Mouse (Mus musculus) mouse trophoblast stem cell (cell line): ENCODE measurements at regions not wholly inside any gene's neighbourhood (a gene's known extent, or its start where the extent isn't known, plus 50 kb on each side); places are given as distances from the start of the nearest gene placed in this dataset.

Experiments
- in situ Hi-C, 2 experiments: fragments of 300-500 bp; cut with MseI, MboI; formaldehyde crosslinking; loops; 2 replicates in 1 of 2; 3 replicates in 1 of 2; pipeline ENCODE4 v1.15.1; 2025

GRCm38 (mm10) chr1:193951936-193952335, 581.8 kb upstream of the Camk1g start:
- in situ Hi-C loops = no loop called here

DNA sequence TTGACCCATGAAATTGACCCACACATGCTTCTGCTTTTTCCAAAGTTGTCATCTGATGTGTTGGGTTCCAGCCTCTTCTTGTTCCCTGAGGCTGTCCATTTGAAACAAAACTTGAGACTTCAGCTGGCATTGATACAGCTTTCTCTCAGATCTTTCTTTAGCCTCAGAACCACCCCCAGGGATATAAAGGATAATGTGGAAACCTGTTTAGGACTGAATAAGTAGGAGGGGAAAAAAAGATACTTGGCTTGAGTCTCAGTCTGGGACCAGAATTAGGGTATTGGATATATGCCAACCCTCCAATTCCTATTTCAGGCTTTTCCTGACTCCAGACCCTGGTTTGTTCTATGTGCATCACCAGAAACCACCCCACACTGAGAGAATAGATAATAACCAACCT, 579.7 kb upstream of the Camk1g start:
- in situ Hi-C loops = no loop called here

DNA sequence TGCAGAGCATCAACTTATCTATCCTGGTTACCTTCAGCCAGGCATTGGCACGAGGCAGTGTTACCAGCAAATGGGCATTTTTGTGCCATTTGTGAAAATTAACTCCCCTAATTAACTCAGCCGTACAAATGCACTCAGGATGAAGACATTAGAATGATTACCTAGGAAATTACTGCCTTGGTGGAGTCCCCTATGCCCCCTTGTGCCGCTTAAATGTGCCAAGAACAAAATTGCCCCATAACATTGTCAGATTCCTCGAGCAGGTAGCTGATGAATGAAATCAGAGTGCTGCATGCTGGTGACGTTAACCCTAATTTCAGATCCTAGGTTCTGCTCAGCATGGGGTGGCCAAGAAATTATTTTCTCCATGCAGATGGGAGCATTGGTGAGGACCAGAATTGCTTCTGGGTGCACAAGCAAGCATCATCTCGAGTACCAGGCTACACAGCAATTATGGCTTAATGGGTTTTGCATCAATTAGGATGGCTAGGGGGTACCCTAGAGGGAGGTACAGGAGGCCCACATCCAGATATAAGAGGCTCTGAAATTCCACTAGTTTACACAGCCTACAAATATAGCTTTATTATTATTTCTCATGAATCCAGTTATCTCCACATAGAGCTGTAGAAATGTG, 577.0 kb upstream of the Camk1g start:
- in situ Hi-C loops = no loop called here

- in situ Hi-C loops = no loop called here
These were observed 565.9 kb upstream of the Camk1g start for GRCm38 (mm10) chr1:193935969-193936368.

DNA sequence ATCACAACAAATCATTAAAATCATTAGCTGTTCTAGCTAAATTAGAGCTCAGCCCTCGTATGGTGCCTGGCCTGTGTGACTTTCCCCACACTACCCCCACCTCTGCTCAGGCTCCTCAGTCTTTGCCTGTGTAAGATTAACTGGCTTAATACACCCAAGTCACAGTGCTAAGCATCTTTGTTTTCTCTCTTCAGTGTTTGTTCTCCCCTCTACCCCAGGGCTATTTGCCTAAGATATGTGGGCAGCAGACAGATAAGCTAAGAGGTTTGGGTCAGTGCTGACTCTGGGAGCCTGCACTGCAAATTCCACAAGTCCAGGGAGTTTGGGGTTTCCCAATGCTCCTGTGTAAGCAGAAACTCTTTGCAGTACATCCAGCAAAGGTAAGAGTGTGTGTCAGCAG, 564.2 kb upstream of the Camk1g start:
- in situ Hi-C loops = no loop called here

GRCm38 (mm10) chr1:193931131-193931729, 561.1 kb upstream of the Camk1g start:
- in situ Hi-C loops = no loop called here

GRCm38 (mm10) chr1:193928607-193929006, 558.5 kb upstream of the Camk1g start:
- in situ Hi-C loops = no loop called here

GRCm38 (mm10) chr1:193922756-193923155, 552.7 kb upstream of the Camk1g start:
- in situ Hi-C loops = no loop called here

DNA sequence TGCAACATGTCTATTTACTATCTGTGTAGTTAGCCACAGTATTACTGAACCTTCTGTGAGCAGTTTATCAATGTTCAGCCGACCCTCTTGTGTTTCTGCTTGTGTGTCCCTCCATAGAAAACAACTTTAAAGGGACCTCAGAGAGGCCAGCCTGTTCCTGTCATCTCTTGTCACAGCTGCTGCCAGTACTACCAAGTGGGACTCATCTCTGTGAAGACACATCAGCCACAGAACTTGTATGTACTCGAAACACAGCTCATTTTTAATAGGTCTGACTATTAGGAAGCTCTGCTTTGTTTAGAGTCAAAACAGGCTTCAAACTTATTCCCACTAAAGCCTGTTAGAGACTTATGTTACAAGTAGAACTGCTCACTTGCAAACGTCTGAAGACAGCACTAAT, 549.1 kb upstream of the Camk1g start:
- in situ Hi-C loops = no loop called here

DNA sequence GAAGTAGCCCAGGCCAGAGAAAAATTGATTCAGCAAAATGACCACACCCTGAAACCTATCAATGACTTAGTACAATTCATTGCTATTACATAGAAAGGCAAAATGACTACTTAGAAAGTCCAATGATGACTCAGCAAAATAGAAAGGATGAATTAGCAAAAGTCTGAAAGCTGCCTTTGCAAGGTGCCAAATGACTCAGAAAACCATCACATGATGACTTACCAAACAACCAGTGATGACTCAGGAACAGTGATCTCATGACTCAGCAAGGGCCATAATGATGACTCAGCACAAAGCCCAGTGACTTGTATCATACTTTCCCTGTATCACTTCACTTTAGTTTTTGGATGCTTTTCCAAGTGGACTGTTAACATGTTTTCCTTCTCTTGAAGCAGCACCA, 535.6 kb upstream of the Camk1g start:
- in situ Hi-C loops = no loop called here

DNA sequence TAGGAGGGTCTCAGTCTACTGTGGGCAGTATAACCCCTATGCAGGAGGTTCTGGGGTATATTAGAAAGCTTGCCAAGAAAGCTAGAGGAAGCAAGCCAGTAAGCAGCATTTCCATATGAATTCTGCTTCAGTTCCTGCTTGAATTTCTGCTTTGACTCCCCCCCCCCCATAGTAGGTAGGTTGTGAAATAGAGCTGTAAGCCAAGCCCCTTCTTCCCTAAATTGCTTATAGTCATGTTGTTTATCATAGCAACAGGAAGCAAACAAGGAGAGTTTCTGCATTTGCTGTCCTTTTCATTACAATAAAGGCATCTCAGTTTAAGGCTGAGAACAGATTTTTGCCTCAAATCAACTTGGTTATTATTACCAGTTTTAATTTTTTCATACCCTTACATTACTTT, 524.0 kb upstream of the Camk1g start:
- in situ Hi-C loops = no loop called here

- in situ Hi-C loops = no loop called here
These were observed 506.4 kb upstream of the Camk1g start for GRCm38 (mm10) chr1:193876540-193876939.

GRCm38 (mm10) chr1:193876121-193876520, 506.0 kb upstream of the Camk1g start:
- in situ Hi-C loops = no loop called here

GRCm38 (mm10) chr1:193875287-193875686, 505.2 kb upstream of the Camk1g start:
- in situ Hi-C loops = no loop called here

- in situ Hi-C loops = no loop called here
These were observed 500.6 kb upstream of the Camk1g start for GRCm38 (mm10) chr1:193870731-193871130.

GRCm38 (mm10) chr1:193868639-193869320, 498.7 kb upstream of the Camk1g start:
- in situ Hi-C loops = no loop called here

GRCm38 (mm10) chr1:193860767-193861299, 490.7 kb upstream of the Camk1g start:
- in situ Hi-C loops = no loop called here

GRCm38 (mm10) chr1:193860354-193860753, 490.3 kb upstream of the Camk1g start:
- in situ Hi-C loops = no loop called here

DNA sequence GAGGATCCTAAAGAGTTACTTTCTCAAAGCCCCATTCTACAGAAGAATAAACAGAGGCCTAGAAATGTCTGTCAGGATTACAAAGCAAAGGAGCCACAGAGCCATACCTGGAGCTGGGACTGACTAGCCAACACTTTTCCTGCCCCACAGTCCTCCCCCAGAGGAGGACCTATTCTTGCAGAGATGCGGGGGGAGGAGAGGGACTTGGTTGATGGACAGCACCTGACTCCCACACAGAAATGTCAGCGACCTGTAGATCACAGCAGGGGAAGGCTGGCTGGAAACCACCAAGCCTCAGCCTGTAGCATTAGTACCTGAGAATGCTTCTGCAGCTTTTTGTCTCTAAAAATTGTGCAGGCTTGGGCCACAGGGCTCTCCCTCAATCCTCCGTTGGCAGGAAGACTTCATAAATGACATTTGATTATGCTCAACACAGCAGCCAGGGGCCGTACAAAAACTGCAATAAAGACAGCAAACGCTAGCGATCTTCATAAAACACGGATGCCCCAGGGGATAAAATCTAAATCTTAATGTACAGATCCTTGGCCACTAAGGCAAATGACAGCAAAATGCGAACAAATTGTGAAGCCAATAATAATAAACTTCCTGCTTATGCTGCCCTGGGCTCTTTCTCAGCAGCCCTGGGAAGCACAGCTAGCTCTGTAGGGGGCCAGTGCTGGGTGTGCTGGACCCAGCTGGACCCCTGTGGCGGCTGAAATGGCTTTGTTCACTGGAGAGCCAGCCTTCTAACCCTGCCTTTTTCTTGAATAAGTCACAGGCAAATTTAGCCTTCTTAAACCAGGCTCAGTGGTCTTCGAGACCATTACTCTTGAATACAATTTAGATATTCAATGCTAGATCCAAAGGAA, 489.4 kb upstream of the Camk1g start:
- in situ Hi-C loops = no loop called here

- in situ Hi-C loops = no loop called here
These were observed 477.8 kb upstream of the Camk1g start for GRCm38 (mm10) chr1:193847922-193848321.

DNA sequence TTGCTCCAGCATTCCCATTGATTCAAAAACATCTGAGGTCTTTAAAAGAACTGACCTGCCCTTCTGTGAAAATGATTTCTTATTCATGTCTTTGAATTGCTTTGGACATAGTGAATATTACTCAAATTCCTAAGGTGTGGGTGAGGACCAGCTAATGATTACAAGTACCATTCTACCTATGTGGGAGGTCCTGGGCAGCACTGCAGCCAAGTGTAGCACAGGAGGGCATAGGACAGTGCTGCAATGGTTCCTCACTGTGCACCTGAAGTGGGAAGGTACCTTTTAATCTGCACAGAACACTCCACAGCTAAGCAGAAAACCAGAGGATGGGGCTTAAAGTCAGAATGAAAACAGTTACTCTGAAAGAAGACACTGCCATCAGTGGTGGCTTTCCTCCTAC, 474.8 kb upstream of the Camk1g start:
- in situ Hi-C loops = no loop called here

DNA sequence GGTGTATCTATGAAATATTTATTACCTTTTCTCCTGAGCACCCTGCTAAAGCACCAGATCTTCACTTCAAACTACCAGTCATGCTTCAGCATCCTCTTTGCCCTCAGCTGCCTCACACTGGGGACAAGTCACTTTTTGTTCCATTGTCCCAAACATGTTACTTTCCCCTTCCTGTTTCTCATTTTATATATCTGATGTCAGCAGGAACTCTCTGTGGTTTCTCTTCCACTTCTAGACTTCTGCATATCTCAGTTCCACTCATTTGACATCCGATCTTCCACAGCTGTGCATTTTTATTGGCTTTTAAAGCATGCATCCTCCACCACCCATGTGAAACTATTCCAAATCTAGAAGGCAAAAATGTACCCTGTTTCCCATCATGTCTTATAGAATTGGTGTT, 474.4 kb upstream of the Camk1g start:
- in situ Hi-C loops = no loop called here
